Mouse (Mus musculus): ENCODE results near the gene Dph7.
"Not testable (repeated sequence)": the region's sequence is repeated elsewhere in the genome, so short reads cannot be mapped to it uniquely, and the experiment has no call there.

Gene Dph7

GRCm38 (mm10) chr2:24960910-24961309, 1.3 kb upstream of the Dph7 start:
- intact Hi-C loops (cut with DNase I): loop anchor here (5.0 kb wide), 1 partner anchor 36 kb away; no protein-coding TSS in a partner anchor

GRCm38 (mm10) chr2:24970386-24970785, 8.2 kb downstream of the Dph7 start:
- intact Hi-C loops (cut with DNase I): no loop called here

- intact Hi-C loops (cut with DNase I): not testable (repeated sequence)
Measured at GRCm38 (mm10) chr2:24974452-24974851, 12.3 kb downstream of the Dph7 start.

GRCm38 (mm10) chr2:24974906-24975703, 12.9 kb downstream of the Dph7 start, which contains the start of gene Mrpl41:
TSS of gene Mrpl41 (minus strand) at chr2:24975098.
- intact Hi-C loops (cut with DNase I): no loop called here

- intact Hi-C loops (cut with DNase I): no loop called here
Measured at GRCm38 (mm10) chr2:24975704-24976297, 13.6 kb downstream of the Dph7 start, which contains the start of gene Pnpla7. TSS of gene Pnpla7 (plus strand) at chr2:24976033.

- intact Hi-C loops (cut with DNase I): no loop called here
Measured at GRCm38 (mm10) chr2:24976960-24977359, 14.8 kb downstream of the Dph7 start.

- intact Hi-C loops (cut with DNase I): no loop called here
Measured at GRCm38 (mm10) chr2:24987762-24988161, 25.6 kb downstream of the Dph7 start.

GRCm38 (mm10) chr2:24995332-24995731, 33.1 kb downstream of the Dph7 start:
- intact Hi-C loops (cut with DNase I): loop anchor here (5.0 kb wide), 1 partner anchor 33 kb away; the partner anchor contains the start of gene Dph7

- intact Hi-C loops (cut with DNase I): loop anchor here (5.0 kb wide), 1 partner anchor 34 kb away; the partner anchor contains the start of gene Dph7
Measured at GRCm38 (mm10) chr2:24996471-24996870, 34.3 kb downstream of the Dph7 start.

- intact Hi-C loops (cut with DNase I): no loop called here
Measured at GRCm38 (mm10) chr2:25000544-25001235, 38.5 kb downstream of the Dph7 start.

- intact Hi-C loops (cut with DNase I): no loop called here
Measured at GRCm38 (mm10) chr2:25003946-25004786, 42.0 kb downstream of the Dph7 start.

- intact Hi-C loops (cut with DNase I): no loop called here
Measured at GRCm38 (mm10) chr2:25006767-25007166, 44.6 kb downstream of the Dph7 start.

GRCm38 (mm10) chr2:25008250-25008649, 46.0 kb downstream of the Dph7 start:
- intact Hi-C loops (cut with DNase I): no loop called here

Small RNAs within 50 kb of the gene (microRNA-seq; reads per million reads assigned to microRNA genes)
- 0 reads per million in 2 experiments for gene Gm22875
